Mouse (Mus musculus) adrenal gland, adult 18-20 months (tissue): ENCODE data around the gene Pakap. TPM values are rescaled to one million over a fixed set of nuclear protein-coding genes. Genes with fewer than 3 reads are reported as not detected.

Source experiments
- DNase-seq, 2 experiments: peaks; one replicate each; pipeline ENCODE4 v3.0.0; 2021 to 2022; ENCODE audit warnings: low spot score in 2 of 2
- total RNA-seq, 2 experiments: library from RNA; stranded (reverse); gene quantifications; 1 replicate in 1 of 2; 2 replicates in 1 of 2; pipeline ENCODE4 v1.2.3; 2021

The Pakap gene
- total RNA-seq, 2 experiments from 2014 or later = 34.5 to 69.8 TPM

GRCm38 (mm10) chr4:57672541-57672940, 104.6 kb downstream of the Pakap start:
- no peak for DNase-seq

- DNase-seq = peak; percentile 91 to 94
These were observed 105.3 kb downstream of the Pakap start for GRCm38 (mm10) chr4:57672996-57673906.

GRCm38 (mm10) chr4:57674351-57674750, 106.4 kb downstream of the Pakap start:
- DNase-seq = no peak

GRCm38 (mm10) chr4:57675387-57675786, 107.4 kb downstream of the Pakap start:
- peak; percentile 52 to 60 for DNase-seq

- DNase-seq = no peak
These were observed 109.9 kb downstream of the Pakap start for GRCm38 (mm10) chr4:57677916-57678315.

GRCm38 (mm10) chr4:57678991-57679457, 111.0 kb downstream of the Pakap start:
- no peak for DNase-seq

GRCm38 (mm10) chr4:57680186-57680585, 112.2 kb downstream of the Pakap start:
- no peak for DNase-seq

- DNase-seq = no peak
These were observed 113.5 kb downstream of the Pakap start for GRCm38 (mm10) chr4:57681511-57681910.

GRCm38 (mm10) chr4:57682341-57682740, 114.4 kb downstream of the Pakap start:
- no peak for DNase-seq

- no peak for DNase-seq
These were observed 115.0 kb downstream of the Pakap start for GRCm38 (mm10) chr4:57682944-57683343.

- no peak for DNase-seq
These were observed 116.8 kb downstream of the Pakap start for GRCm38 (mm10) chr4:57684676-57685215.

GRCm38 (mm10) chr4:57686736-57687135, 118.8 kb downstream of the Pakap start:
- DNase-seq = no peak

- DNase-seq = no peak
These were observed 119.6 kb downstream of the Pakap start for GRCm38 (mm10) chr4:57687583-57687982.

GRCm38 (mm10) chr4:57688131-57688530, 120.2 kb downstream of the Pakap start:
- DNase-seq = no peak

GRCm38 (mm10) chr4:57690001-57690400, 122.0 kb downstream of the Pakap start:
- DNase-seq = no peak

- no peak for DNase-seq
These were observed 122.8 kb downstream of the Pakap start for GRCm38 (mm10) chr4:57690805-57691204.

- no peak for DNase-seq
These were observed 126.6 kb downstream of the Pakap start for GRCm38 (mm10) chr4:57694356-57695136.

GRCm38 (mm10) chr4:57696955-57697354, 129.0 kb downstream of the Pakap start:
- no peak for DNase-seq

- no peak for DNase-seq
These were observed 130.1 kb downstream of the Pakap start for GRCm38 (mm10) chr4:57697918-57698611.

- DNase-seq = no peak
These were observed 133.6 kb downstream of the Pakap start for GRCm38 (mm10) chr4:57701576-57701975.
